Mouse (Mus musculus): ENCODE results near the gene Il1rap. TPM values are rescaled to one million over a fixed set of nuclear protein-coding genes. Genes with fewer than 3 reads are reported as not detected.

Gene Il1rap
- polyA plus RNA-seq, 1 experiment, result 1.0 TPM

DNA sequence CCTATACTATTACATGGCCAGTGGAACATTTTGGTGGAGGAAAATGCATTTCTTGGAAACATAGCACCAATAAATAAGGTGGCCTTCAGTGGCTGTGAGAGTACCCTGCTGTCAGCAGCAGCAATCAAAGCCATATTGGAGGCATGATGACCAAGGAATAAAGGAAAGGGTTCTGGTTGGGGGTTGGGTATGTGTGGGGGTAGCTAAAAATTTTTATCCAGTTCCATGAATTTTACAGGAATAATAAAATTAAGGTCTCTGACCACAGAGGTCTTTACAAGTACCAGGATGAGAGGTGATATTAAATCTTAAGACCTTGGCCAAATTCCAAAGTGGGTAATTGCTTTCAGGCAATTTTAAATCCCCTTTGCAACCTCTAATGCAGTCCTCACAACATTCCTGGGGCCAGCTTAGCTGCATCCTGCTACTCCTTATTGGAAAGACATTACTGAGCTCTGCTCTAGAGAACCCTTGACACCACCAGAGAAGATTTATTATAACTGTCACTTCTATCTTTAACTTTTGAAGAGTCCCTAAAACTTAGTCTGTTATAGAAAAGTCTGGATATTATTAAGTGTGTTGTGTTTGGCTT, 12.0 kb upstream of the Il1rap start:
- no peaks in the 10 kb centered on the region for H3K79me2 ChIP-seq (ENCODE audit: control insufficient read depth, insufficient read depth)
- TF ChIP-seq USF1 (IDR thresholded peaks at IDR 0.05; ENCODE audit: low read depth) (no peak), REST (IDR thresholded peaks at IDR 0.05; ENCODE audit: insufficient read depth, insufficient read length) (no peak)
- H3ac ChIP-seq (ENCODE audit: control insufficient read depth, insufficient read length), result no peak overlapping the region
- H3K36me3 ChIP-seq (ENCODE audit: control insufficient read depth, insufficient read depth), result no peaks in the 10 kb centered on the region
- no peak overlapping the region for H3K4me2 ChIP-seq (ENCODE audit: low read depth)
- no peaks in the 10 kb centered on the region for H3K27me3 ChIP-seq (ENCODE audit: control insufficient read depth, insufficient read depth, insufficient read length)
- H3K4me3 ChIP-seq, result no peak overlapping the region

DNA sequence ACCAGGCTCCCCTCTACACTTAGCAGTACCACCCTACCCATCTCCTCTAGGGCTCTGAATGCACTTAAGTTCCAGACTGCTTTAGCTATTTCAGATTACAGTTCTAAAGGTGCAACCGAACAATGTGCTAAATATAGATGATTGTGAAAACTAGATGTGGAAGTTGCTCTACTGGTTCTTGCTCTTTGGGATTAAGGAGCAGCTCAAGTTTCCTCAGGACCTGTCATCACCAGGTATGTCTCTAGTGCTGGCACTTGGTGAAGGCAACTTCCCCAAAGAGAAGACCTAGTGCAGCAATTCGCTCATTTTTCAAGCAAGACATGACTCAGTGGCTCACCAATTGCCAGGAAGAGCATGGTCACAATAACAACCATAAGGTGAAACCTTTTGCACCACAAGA, 9.7 kb upstream of the Il1rap start:
- no peaks in the 10 kb centered on the region for H3K27me3 ChIP-seq (ENCODE audit: control insufficient read depth, insufficient read depth, insufficient read length)
- H3K79me2 ChIP-seq (ENCODE audit: control insufficient read depth, insufficient read depth), result no peaks in the 10 kb centered on the region

DNA sequence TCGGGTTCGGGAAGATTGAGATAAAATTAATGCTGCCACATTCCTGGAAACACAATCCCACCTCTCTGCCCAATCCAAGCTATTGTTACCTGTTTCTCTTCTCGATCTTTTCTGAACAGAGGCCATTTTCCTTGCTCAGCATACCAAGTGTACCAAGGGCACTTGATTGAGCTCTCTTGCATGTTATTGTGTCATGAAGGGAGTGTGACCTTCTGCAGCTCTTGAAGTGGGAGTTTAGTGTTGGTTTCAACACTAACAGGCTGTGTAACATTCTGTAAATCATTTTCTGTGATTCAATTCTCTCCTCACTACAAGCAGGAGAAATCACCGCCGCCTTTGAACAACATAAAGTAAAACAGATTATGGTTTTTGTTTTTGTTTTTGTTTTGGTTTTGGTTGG, 7.3 kb upstream of the Il1rap start:
- H3K79me2 ChIP-seq (ENCODE audit: control insufficient read depth, insufficient read depth), result no peaks in the 10 kb centered on the region
- H3K36me3 ChIP-seq (ENCODE audit: control insufficient read depth, insufficient read depth), result no peaks in the 10 kb centered on the region
- TF ChIP-seq CEBPB (IDR thresholded peaks at IDR 0.05; ENCODE audit: insufficient read depth, poor library complexity, severe bottlenecking) (no peak), POLR2A (IDR thresholded peaks at IDR 0.05; ENCODE audit: insufficient read length, low read depth) (no peak), POLR2AphosphoS2 (IDR thresholded peaks at IDR 0.05; ENCODE audit: insufficient read length, low read depth) (no peak)
- H3K4me2 ChIP-seq (ENCODE audit: low read depth), result no peak overlapping the region
- no peak overlapping the region for H3ac ChIP-seq (ENCODE audit: control insufficient read depth, insufficient read length)
- H3K4me3 ChIP-seq, result no peak overlapping the region
- no peaks in the 10 kb centered on the region for H3K27me3 ChIP-seq (ENCODE audit: control insufficient read depth, insufficient read depth, insufficient read length)

More for the DNA sequence above, 9.7 kb upstream of the Il1rap start:
- no peak overlapping the region for H3ac ChIP-seq (ENCODE audit: control insufficient read depth, insufficient read length)
- H3K36me3 ChIP-seq (ENCODE audit: control insufficient read depth, insufficient read depth), result no peaks in the 10 kb centered on the region
- H3K4me2 ChIP-seq (ENCODE audit: low read depth), result no peak overlapping the region
- no peak overlapping the region for H3K4me3 ChIP-seq
- no peak for TF ChIP-seq POLR2AphosphoS2 (IDR thresholded peaks at IDR 0.05; ENCODE audit: insufficient read length, low read depth)
- no peak for TF ChIP-seq TCF12 (IDR thresholded peaks at IDR 0.05; ENCODE audit: insufficient read depth, poor library complexity, severe bottlenecking)
- TF ChIP-seq MAX (IDR thresholded peaks at IDR 0.05; ENCODE audit: low read depth), result no peak
- no peak for TF ChIP-seq MYOG (IDR thresholded peaks at IDR 0.05; ENCODE audit: control insufficient read depth in 1 of 3, insufficient read depth in 1 of 3, insufficient read length in 2 of 3, low read depth in 2 of 3)
- no peak for TF ChIP-seq TCF3 (IDR thresholded peaks at IDR 0.05; ENCODE audit: insufficient read length, low read depth)
- no peak for TF ChIP-seq MYOD1 (IDR thresholded peaks at IDR 0.05; ENCODE audit: control insufficient read depth in 1 of 3, insufficient read length in 2 of 3, low read depth in 2 of 3)
- no peak for TF ChIP-seq POLR2A (IDR thresholded peaks at IDR 0.05; ENCODE audit: insufficient read length, low read depth)
- no peak for TF ChIP-seq E2F4 (IDR thresholded peaks at IDR 0.05; ENCODE audit: insufficient read depth)
- no peak for TF ChIP-seq REST (IDR thresholded peaks at IDR 0.05; ENCODE audit: insufficient read depth, insufficient read length)
- TF ChIP-seq CEBPB (IDR thresholded peaks at IDR 0.05; ENCODE audit: insufficient read depth, poor library complexity, severe bottlenecking), result no peak
- no peak for TF ChIP-seq USF1 (IDR thresholded peaks at IDR 0.05; ENCODE audit: low read depth)

DNA sequence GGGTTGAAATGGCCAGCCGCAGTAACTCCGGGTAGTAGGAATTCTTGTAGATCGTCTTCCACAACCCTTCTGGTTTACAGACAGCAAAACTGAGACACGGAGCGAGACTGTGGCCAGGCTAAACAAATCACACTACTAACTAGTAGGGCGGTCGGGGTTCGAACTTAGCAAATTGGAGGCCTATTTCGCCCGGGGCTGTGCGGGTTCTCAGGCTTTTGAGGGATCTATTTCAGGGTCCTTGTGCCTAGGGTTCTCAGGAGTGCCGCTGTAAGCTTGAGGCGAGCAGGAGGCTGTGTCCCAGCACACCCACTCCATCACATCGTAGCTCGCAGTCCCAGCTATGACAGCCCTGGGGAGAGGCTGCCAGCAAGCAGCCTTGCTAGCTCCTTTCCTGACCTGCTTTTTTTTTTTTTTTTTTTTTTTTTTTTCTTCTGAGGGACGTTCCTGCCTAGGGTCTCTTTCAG, 441 bp downstream of the Il1rap start:
- Histone ChIP-seq H3K79me2 (ENCODE audit: control insufficient read depth, insufficient read depth) (no peaks in the 10 kb centered on the region), H3ac (ENCODE audit: control insufficient read depth, insufficient read length) (peak overlapping the region; percentile 22), H3K4me2 (ENCODE audit: low read depth) (peak overlapping the region; percentile 74), H3K27me3 (ENCODE audit: control insufficient read depth, insufficient read depth, insufficient read length) (no peaks in the 10 kb centered on the region), H3K36me3 (ENCODE audit: control insufficient read depth, insufficient read depth) (no peaks in the 10 kb centered on the region), H3K4me3 (peak overlapping the region; percentile 51)
- TF ChIP-seq SRF (IDR thresholded peaks at IDR 0.05; ENCODE audit: control insufficient read depth, insufficient read length, low read depth), result no peak
- TF ChIP-seq TCF3 (IDR thresholded peaks at IDR 0.05; ENCODE audit: insufficient read length, low read depth), result no peak
- TF ChIP-seq MYOD1 (IDR thresholded peaks at IDR 0.05; ENCODE audit: control insufficient read depth in 1 of 3, insufficient read length in 2 of 3, low read depth in 2 of 3), result no peak
- no peak for TF ChIP-seq MAX (IDR thresholded peaks at IDR 0.05; ENCODE audit: low read depth)
- TF ChIP-seq CEBPB (IDR thresholded peaks at IDR 0.05; ENCODE audit: insufficient read depth, poor library complexity, severe bottlenecking), result no peak
- no peak for TF ChIP-seq REST (IDR thresholded peaks at IDR 0.05; ENCODE audit: insufficient read depth, insufficient read length)
- TF ChIP-seq USF1 (IDR thresholded peaks at IDR 0.05; ENCODE audit: low read depth), result no peak
- TF ChIP-seq POLR2A (IDR thresholded peaks at IDR 0.05; ENCODE audit: insufficient read length, low read depth), result no peak
- no peak for TF ChIP-seq MYOG (IDR thresholded peaks at IDR 0.05; ENCODE audit: control insufficient read depth in 1 of 3, insufficient read depth in 1 of 3, insufficient read length in 2 of 3, low read depth in 2 of 3)
- no peak for TF ChIP-seq TCF12 (IDR thresholded peaks at IDR 0.05; ENCODE audit: insufficient read depth, poor library complexity, severe bottlenecking)
- TF ChIP-seq E2F4 (IDR thresholded peaks at IDR 0.05; ENCODE audit: insufficient read depth), result no peak
- TF ChIP-seq POLR2AphosphoS2 (IDR thresholded peaks at IDR 0.05; ENCODE audit: insufficient read length, low read depth), result no peak

DNA sequence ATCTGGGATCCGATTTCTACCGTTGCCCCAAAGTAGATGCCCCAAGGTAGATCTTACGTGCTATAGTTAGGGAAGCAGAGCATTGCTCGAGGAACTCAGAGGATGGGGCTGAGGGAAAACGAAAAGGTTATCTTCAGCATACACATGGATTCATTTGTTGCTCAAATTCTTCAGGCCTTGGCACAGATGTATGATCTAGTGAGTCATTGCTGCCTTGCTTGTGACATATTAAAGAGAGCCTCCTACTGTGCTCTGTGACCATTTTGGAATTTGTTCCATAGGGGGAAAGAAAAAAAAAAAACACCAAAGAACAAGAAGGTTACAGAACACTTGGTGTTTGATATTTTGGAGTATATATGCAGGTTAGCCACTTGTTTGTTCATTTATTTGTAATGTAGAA, 4.3 kb downstream of the Il1rap start:
- Histone ChIP-seq H3ac (ENCODE audit: control insufficient read depth, insufficient read length) (no peak overlapping the region), H3K36me3 (ENCODE audit: control insufficient read depth, insufficient read depth) (no peaks in the 10 kb centered on the region), H3K4me3 (no peak overlapping the region), H3K4me2 (ENCODE audit: low read depth) (no peak overlapping the region), H3K79me2 (ENCODE audit: control insufficient read depth, insufficient read depth) (no peaks in the 10 kb centered on the region), H3K27me3 (ENCODE audit: control insufficient read depth, insufficient read depth, insufficient read length) (no peaks in the 10 kb centered on the region)
- TF ChIP-seq REST (IDR thresholded peaks at IDR 0.05; ENCODE audit: insufficient read depth, insufficient read length) (no peak), POLR2AphosphoS2 (IDR thresholded peaks at IDR 0.05; ENCODE audit: insufficient read length, low read depth) (no peak), MAX (IDR thresholded peaks at IDR 0.05; ENCODE audit: low read depth) (no peak), SRF (IDR thresholded peaks at IDR 0.05; ENCODE audit: control insufficient read depth, insufficient read length, low read depth) (no peak), MYOD1 (IDR thresholded peaks at IDR 0.05; ENCODE audit: control insufficient read depth in 1 of 3, insufficient read length in 2 of 3, low read depth in 2 of 3) (no peak), TCF3 (IDR thresholded peaks at IDR 0.05; ENCODE audit: insufficient read length, low read depth) (no peak), E2F4 (IDR thresholded peaks at IDR 0.05; ENCODE audit: insufficient read depth) (no peak), CEBPB (IDR thresholded peaks at IDR 0.05; ENCODE audit: insufficient read depth, poor library complexity, severe bottlenecking) (no peak), USF1 (IDR thresholded peaks at IDR 0.05; ENCODE audit: low read depth) (no peak), TCF12 (IDR thresholded peaks at IDR 0.05; ENCODE audit: insufficient read depth, poor library complexity, severe bottlenecking) (no peak), POLR2A (IDR thresholded peaks at IDR 0.05; ENCODE audit: insufficient read length, low read depth) (no peak), MYOG (IDR thresholded peaks at IDR 0.05; ENCODE audit: control insufficient read depth in 1 of 3, insufficient read depth in 1 of 3, insufficient read length in 2 of 3, low read depth in 2 of 3) (no peak)

Measured in myocyte (in vitro differentiated cells).